Mouse (Mus musculus): Measurements from ENCODE around the gene Hinfp. TPM values are rescaled to one million over a fixed set of nuclear protein-coding genes. Genes with fewer than 3 reads are reported as not detected.

The Hinfp gene
- total and polyA plus RNA-seq, 3 experiments: 8.4 to 46.1 (median 22.0) TPM

DNA sequence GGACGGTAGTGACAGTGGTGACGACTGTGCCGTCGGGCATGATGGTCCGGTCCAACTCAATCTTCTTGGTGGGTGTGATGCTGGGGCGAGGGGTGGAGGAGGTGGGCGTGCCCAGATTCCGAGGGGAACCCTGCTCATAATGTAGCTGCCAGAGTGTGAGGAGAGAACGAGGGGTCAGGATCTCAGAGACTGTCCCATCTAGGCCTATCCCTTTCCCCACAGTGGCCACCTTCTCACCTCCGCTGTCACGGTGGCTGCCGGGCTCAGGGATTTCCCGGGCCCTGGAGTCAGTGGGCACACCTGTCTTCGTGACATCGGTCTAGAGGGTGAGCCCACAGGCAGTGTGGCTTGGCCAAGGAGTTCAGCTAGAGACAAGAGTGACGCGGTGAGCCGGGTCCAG, 9.4 kb upstream of the Hinfp start:
- no peak for DNase-seq (ENCODE audit: low spot score)
- no peaks in the 10 kb centered on the region for H3K9me3 ChIP-seq (replicated peaks)
- H3K27me3 ChIP-seq (ENCODE audit: insufficient read depth, low read length): no peaks in the 10 kb centered on the region
- no peak for ATAC-seq (ENCODE audit: extremely low read depth, insufficient number of reproducible peaks, low FRiP score, poor library complexity, severe bottlenecking)
- H3K4me3 ChIP-seq (ENCODE audit: low read depth, low read length): no peak overlapping the region
- H3K4me1 ChIP-seq (ENCODE audit: insufficient read depth, low read depth, low read length): peaks cover 29% of the 10 kb centered on the region
- H3K36me3 ChIP-seq (replicated peaks): peaks cover 76% of the 10 kb centered on the region
- no peak for TF ChIP-seq GATA1 (IDR thresholded peaks at IDR 0.05; ENCODE audit: borderline replicate concordance, low read length)
- no peak for TF ChIP-seq TAL1 (conservative IDR thresholded peaks at IDR 0.05; ENCODE audit: low read depth, low read length)
- no peak for TF ChIP-seq POLR2AphosphoS5 (IDR thresholded peaks at IDR 0.05; ENCODE audit: insufficient replicate concordance, low read depth, low read length)
- TF ChIP-seq GATA2 (IDR thresholded peaks at IDR 0.05; ENCODE audit: borderline replicate concordance, low read depth, low read length): no peak
- no peak for TF ChIP-seq CTCF (IDR thresholded peaks at IDR 0.05; ENCODE audit: low read depth, low read length)

DNA sequence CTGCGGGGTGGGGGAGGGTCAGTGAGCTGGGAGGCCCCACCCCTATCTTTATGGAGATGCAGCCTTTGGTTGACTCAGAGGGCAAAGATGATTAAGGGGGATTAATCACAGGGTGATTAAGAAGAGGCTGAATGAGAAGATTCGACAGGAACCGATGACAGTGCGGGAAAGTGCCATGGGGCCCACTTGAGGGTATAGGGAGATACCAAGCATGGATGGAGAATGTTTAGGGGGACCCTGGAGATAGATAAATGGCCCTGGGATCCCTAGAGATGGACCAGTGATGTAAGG, 8.7 kb upstream of the Hinfp start:
- H3K27me3 ChIP-seq (ENCODE audit: insufficient read depth, low read length): no peaks in the 10 kb centered on the region
- peaks cover 80% of the 10 kb centered on the region for H3K36me3 ChIP-seq (replicated peaks)
- no peak overlapping the region for H3K4me3 ChIP-seq (ENCODE audit: low read depth, low read length)
- peaks cover 24% of the 10 kb centered on the region for H3K4me1 ChIP-seq (ENCODE audit: insufficient read depth, low read depth, low read length)
- no peak for DNase-seq (ENCODE audit: low spot score)
- ATAC-seq (ENCODE audit: extremely low read depth, insufficient number of reproducible peaks, low FRiP score, poor library complexity, severe bottlenecking): no peak
- TF ChIP-seq POLR2AphosphoS5 (IDR thresholded peaks at IDR 0.05; ENCODE audit: insufficient replicate concordance, low read depth, low read length) (no peak), GATA1 (IDR thresholded peaks at IDR 0.05; ENCODE audit: borderline replicate concordance, low read length) (no peak), TAL1 (conservative IDR thresholded peaks at IDR 0.05; ENCODE audit: low read depth, low read length) (no peak), CTCF (IDR thresholded peaks at IDR 0.05; ENCODE audit: low read depth, low read length) (no peak), GATA2 (IDR thresholded peaks at IDR 0.05; ENCODE audit: borderline replicate concordance, low read depth, low read length) (no peak)
- no peaks in the 10 kb centered on the region for H3K9me3 ChIP-seq (replicated peaks)

GRCm38 (mm10) chr9:44313476-44314256, 8.2 kb upstream of the Hinfp start:
- Histone ChIP-seq H3K4me3 (ENCODE audit: low read depth, low read length) (no peak overlapping the region), H3K4me1 (ENCODE audit: insufficient read depth, low read depth, low read length) (peaks cover 18% of the 10 kb centered on the region), H3K27me3 (ENCODE audit: insufficient read depth, low read length) (no peaks in the 10 kb centered on the region), H3K36me3 (replicated peaks) (peaks cover 80% of the 10 kb centered on the region), H3K9me3 (replicated peaks) (no peaks in the 10 kb centered on the region)
- ATAC-seq (ENCODE audit: extremely low read depth, insufficient number of reproducible peaks, low FRiP score, poor library complexity, severe bottlenecking) (no peak), DNase-seq (ENCODE audit: low spot score) (no peak)
- no peak for TF ChIP-seq POLR2AphosphoS5 (IDR thresholded peaks at IDR 0.05; ENCODE audit: insufficient replicate concordance, low read depth, low read length)
- TF ChIP-seq GATA1 (IDR thresholded peaks at IDR 0.05; ENCODE audit: borderline replicate concordance, low read length): no peak
- no peak for TF ChIP-seq TAL1 (conservative IDR thresholded peaks at IDR 0.05; ENCODE audit: low read depth, low read length)
- TF ChIP-seq GATA2 (IDR thresholded peaks at IDR 0.05; ENCODE audit: borderline replicate concordance, low read depth, low read length): no peak
- no peak for TF ChIP-seq CTCF (IDR thresholded peaks at IDR 0.05; ENCODE audit: low read depth, low read length)

DNA sequence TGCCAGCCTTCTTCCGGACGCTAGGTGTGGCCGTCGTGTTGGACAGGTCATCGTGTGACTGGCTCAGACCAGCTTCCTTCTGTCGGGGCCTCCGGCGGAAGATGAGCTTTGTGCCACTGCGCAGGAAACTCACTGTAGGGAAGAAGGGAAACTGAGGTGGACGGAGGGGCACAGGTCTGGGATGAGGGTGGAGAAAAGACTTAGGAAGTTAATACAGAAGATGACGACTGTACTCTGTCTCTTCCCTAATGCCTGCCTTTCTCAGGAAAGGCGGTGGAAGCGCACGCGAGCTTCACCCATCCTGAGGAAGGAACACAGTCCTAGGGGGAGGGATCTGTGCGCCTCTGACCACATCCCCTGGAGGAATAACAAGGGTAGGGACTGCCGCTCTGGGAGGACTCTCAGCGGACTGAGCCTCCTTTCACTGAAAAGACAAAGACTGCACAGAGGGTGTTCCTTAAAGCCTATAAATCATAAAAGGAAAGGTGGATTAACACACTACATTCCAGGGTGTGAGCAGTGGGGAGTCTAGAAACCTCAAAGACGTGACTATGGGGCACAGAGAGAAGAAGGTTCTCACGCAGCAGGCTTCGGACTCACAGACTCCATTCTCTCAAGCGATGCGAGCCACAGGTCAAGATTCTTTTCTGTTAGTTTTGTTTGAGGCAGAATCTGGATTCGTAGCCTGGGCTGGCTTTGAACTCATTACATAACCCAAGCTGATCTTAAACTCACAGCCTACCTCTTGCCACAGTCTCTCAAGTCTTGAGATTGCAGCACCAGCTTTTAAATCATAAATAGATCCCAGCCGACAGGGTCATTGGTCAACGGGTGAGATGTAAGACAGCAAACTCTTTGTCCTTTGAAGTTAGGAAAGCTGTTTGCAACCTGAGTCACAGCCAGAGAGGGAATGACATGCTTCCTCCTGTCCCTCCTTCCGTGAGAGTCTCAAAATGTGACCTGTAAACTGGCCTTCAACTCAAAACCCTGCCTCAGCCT, 6.0 kb upstream of the Hinfp start:
- H3K9me3 ChIP-seq (replicated peaks): no peaks in the 10 kb centered on the region
- H3K4me3 ChIP-seq (ENCODE audit: low read depth, low read length): no peak overlapping the region
- ATAC-seq (ENCODE audit: extremely low read depth, insufficient number of reproducible peaks, low FRiP score, poor library complexity, severe bottlenecking): no peak
- TF ChIP-seq CTCF (IDR thresholded peaks at IDR 0.05; ENCODE audit: low read depth, low read length) (no peak), GATA1 (IDR thresholded peaks at IDR 0.05; ENCODE audit: borderline replicate concordance, low read length) (no peak), GATA2 (IDR thresholded peaks at IDR 0.05; ENCODE audit: borderline replicate concordance, low read depth, low read length) (no peak), TAL1 (conservative IDR thresholded peaks at IDR 0.05; ENCODE audit: low read depth, low read length) (no peak), POLR2AphosphoS5 (IDR thresholded peaks at IDR 0.05; ENCODE audit: insufficient replicate concordance, low read depth, low read length) (no peak)
- no peaks in the 10 kb centered on the region for H3K27me3 ChIP-seq (ENCODE audit: insufficient read depth, low read length)
- peaks cover 6% of the 10 kb centered on the region for H3K4me1 ChIP-seq (ENCODE audit: insufficient read depth, low read depth, low read length)
- peaks cover 66% of the 10 kb centered on the region for H3K36me3 ChIP-seq (replicated peaks)
- DNase-seq (ENCODE audit: low spot score): no peak

GRCm38 (mm10) chr9:44310750-44311135, 5.3 kb upstream of the Hinfp start:
- no peaks in the 10 kb centered on the region for H3K27me3 ChIP-seq (ENCODE audit: insufficient read depth, low read length)
- no peak overlapping the region for H3K4me3 ChIP-seq (ENCODE audit: low read depth, low read length)
- TF ChIP-seq CTCF (IDR thresholded peaks at IDR 0.05; ENCODE audit: low read depth, low read length) (no peak), GATA1 (IDR thresholded peaks at IDR 0.05; ENCODE audit: borderline replicate concordance, low read length) (no peak), GATA2 (IDR thresholded peaks at IDR 0.05; ENCODE audit: borderline replicate concordance, low read depth, low read length) (no peak), TAL1 (conservative IDR thresholded peaks at IDR 0.05; ENCODE audit: low read depth, low read length) (no peak), POLR2AphosphoS5 (IDR thresholded peaks at IDR 0.05; ENCODE audit: insufficient replicate concordance, low read depth, low read length) (no peak)
- peaks cover 12% of the 10 kb centered on the region for H3K4me1 ChIP-seq (ENCODE audit: insufficient read depth, low read depth, low read length)
- DNase-seq (ENCODE audit: low spot score) (no peak), ATAC-seq (ENCODE audit: extremely low read depth, insufficient number of reproducible peaks, low FRiP score, poor library complexity, severe bottlenecking) (no peak)
- peaks cover 59% of the 10 kb centered on the region for H3K36me3 ChIP-seq (replicated peaks)
- no peaks in the 10 kb centered on the region for H3K9me3 ChIP-seq (replicated peaks)

DNA sequence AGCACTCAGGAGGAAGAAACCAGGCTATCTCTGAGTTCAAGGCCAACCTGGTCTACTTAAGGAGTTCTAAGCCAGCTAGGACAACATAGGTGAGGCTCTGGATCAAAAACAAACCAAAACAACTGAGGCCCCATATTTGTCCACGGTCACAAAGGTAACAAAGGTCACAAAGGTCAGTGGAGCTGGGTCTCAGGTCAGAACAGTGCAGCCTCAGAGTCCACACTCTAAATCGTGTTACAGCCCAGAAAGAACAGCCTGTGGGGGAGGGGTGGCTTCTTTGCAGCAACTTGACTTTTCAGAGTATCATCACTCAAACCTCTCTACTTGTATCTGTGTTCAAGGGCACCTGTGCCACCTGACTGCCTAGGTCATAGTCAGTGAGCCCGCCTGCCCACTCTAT, 4.3 kb upstream of the Hinfp start:
- Histone ChIP-seq H3K27me3 (ENCODE audit: insufficient read depth, low read length) (no peaks in the 10 kb centered on the region), H3K4me1 (ENCODE audit: insufficient read depth, low read depth, low read length) (peaks cover 13% of the 10 kb centered on the region), H3K36me3 (replicated peaks) (peaks cover 49% of the 10 kb centered on the region), H3K4me3 (ENCODE audit: low read depth, low read length) (no peak overlapping the region), H3K9me3 (replicated peaks) (no peaks in the 10 kb centered on the region)
- no peak for ATAC-seq (ENCODE audit: extremely low read depth, insufficient number of reproducible peaks, low FRiP score, poor library complexity, severe bottlenecking)
- TF ChIP-seq POLR2AphosphoS5 (IDR thresholded peaks at IDR 0.05; ENCODE audit: insufficient replicate concordance, low read depth, low read length) (no peak), TAL1 (conservative IDR thresholded peaks at IDR 0.05; ENCODE audit: low read depth, low read length) (no peak), GATA2 (IDR thresholded peaks at IDR 0.05; ENCODE audit: borderline replicate concordance, low read depth, low read length) (no peak), GATA1 (IDR thresholded peaks at IDR 0.05; ENCODE audit: borderline replicate concordance, low read length) (no peak), CTCF (IDR thresholded peaks at IDR 0.05; ENCODE audit: low read depth, low read length) (no peak)
- no peak for DNase-seq (ENCODE audit: low spot score)

Data from G1E (cell line).